Mouse (Mus musculus): ENCODE measurements around the gene Cd151. TPM values are rescaled to one million over a fixed set of nuclear protein-coding genes. Genes with fewer than 3 reads are reported as not detected.

The Cd151 gene
- polyA plus RNA-seq, 1 experiment from 2014 or later = 54.9 TPM

- peak overlapping the region; percentile 51 for H3K4me2 ChIP-seq (ENCODE audit: low read depth, low read length)
- H3K9me3 ChIP-seq (ENCODE audit: control insufficient read depth, low read length) = no peaks in the 10 kb centered on the region
- peaks cover 12% of the 10 kb centered on the region for H3K36me3 ChIP-seq (ENCODE audit: control insufficient read depth, insufficient read depth, low read length)
- H3K9ac ChIP-seq (ENCODE audit: low read depth, low read length) = 0 out of 2 replicates have a peak overlapping the region, but pooled peaks have one; percentile 27
- WGBS = 39% methylated on average over 7 of the region's 10 CpGs
- H3K4me3 ChIP-seq (ENCODE audit: low read depth, low read length) = peak overlapping the region; percentile 25; the same call in 1 of the 2 replicates
- ATAC-seq (ENCODE audit: low read depth) (no peak), DNase-seq (ENCODE audit: low spot score) (no peak)
- no peak overlapping the region for H3K27ac ChIP-seq (replicated peaks; ENCODE audit: low read depth, low read length)
- H3K4me1 ChIP-seq (ENCODE audit: control insufficient read depth, insufficient read depth, low read length) = peaks cover 47% of the 10 kb centered on the region
- peaks cover 56% of the 10 kb centered on the region for H3K27me3 ChIP-seq (replicated peaks; ENCODE audit: control insufficient read depth, insufficient read depth, low read length)
Measured at GRCm38 (mm10) chr7:141465388-141466044, 1.7 kb upstream of the Cd151 start.

GRCm38 (mm10) chr7:141466045-141466394 lies 1.2 kb upstream of the Cd151 start:
- peaks cover 47% of the 10 kb centered on the region for H3K4me1 ChIP-seq (ENCODE audit: control insufficient read depth, insufficient read depth, low read length)
- H3K27ac ChIP-seq (replicated peaks; ENCODE audit: low read depth, low read length) = no peak overlapping the region
- ATAC-seq (ENCODE audit: low read depth) (no peak), DNase-seq (ENCODE audit: low spot score) (no peak)
- peaks cover 17% of the 10 kb centered on the region for H3K36me3 ChIP-seq (ENCODE audit: control insufficient read depth, insufficient read depth, low read length)
- peak overlapping the region; percentile 51; the same call in 1 of the 2 replicates for H3K4me2 ChIP-seq (ENCODE audit: low read depth, low read length)
- H3K9me3 ChIP-seq (ENCODE audit: control insufficient read depth, low read length) = no peaks in the 10 kb centered on the region
- H3K4me3 ChIP-seq (ENCODE audit: low read depth, low read length) = no peak overlapping the region
- H3K9ac ChIP-seq (ENCODE audit: low read depth, low read length) = no peak overlapping the region
- WGBS = 77% methylated on average over 7 of the region's 7 CpGs
- peaks cover 51% of the 10 kb centered on the region for H3K27me3 ChIP-seq (replicated peaks; ENCODE audit: control insufficient read depth, insufficient read depth, low read length)

GRCm38 (mm10) chr7:141466607-141467148 lies 514 bp upstream of the Cd151 start:
- peak overlapping the region; percentile 75 for H3K4me2 ChIP-seq (ENCODE audit: low read depth, low read length)
- no peak for ATAC-seq (ENCODE audit: low read depth)
- 59% methylated on average over 10 of the region's 10 CpGs for WGBS
- H3K9me3 ChIP-seq (ENCODE audit: control insufficient read depth, low read length) = no peaks in the 10 kb centered on the region
- H3K4me3 ChIP-seq (ENCODE audit: low read depth, low read length) = peak overlapping the region; percentile 82
- H3K36me3 ChIP-seq (ENCODE audit: control insufficient read depth, insufficient read depth, low read length) = peaks cover 24% of the 10 kb centered on the region
- peaks cover 45% of the 10 kb centered on the region for H3K27me3 ChIP-seq (replicated peaks; ENCODE audit: control insufficient read depth, insufficient read depth, low read length)
- no peak for DNase-seq (ENCODE audit: low spot score)
- peaks cover 47% of the 10 kb centered on the region for H3K4me1 ChIP-seq (ENCODE audit: control insufficient read depth, insufficient read depth, low read length)
- H3K27ac ChIP-seq (replicated peaks; ENCODE audit: low read depth, low read length) = peak overlapping the region; percentile 91
- H3K9ac ChIP-seq (ENCODE audit: low read depth, low read length) = peak overlapping the region; percentile 86

DNA sequence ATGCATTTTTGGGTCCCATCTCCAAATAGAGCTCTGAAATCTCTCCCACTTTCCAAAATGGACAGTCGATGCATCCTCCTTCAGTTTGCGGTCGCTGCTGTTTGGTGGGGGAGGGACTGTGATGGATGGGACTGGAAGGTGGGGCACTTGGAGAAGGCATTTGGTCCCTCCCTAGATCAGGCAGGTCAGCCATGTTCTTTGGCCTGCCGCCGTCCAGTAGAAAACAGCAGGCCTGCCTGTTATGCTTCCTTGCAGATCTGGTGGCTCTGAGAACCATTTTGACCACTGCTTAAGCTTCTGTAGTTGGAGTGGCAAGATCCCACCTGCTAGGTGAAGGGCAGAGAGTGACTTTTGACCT lies 951 bp downstream of the Cd151 start:
- 16% methylated on average over 5 of the region's 5 CpGs for WGBS
- peaks cover 36% of the 10 kb centered on the region for H3K36me3 ChIP-seq (ENCODE audit: control insufficient read depth, insufficient read depth, low read length)
- ATAC-seq (ENCODE audit: low read depth) (no peak), DNase-seq (ENCODE audit: low spot score) (no peak)
- H3K27ac ChIP-seq (replicated peaks; ENCODE audit: low read depth, low read length) = peak overlapping the region; percentile 91
- peaks cover 43% of the 10 kb centered on the region for H3K4me1 ChIP-seq (ENCODE audit: control insufficient read depth, insufficient read depth, low read length)
- peak overlapping the region; percentile 86 for H3K9ac ChIP-seq (ENCODE audit: low read depth, low read length)
- peaks cover 30% of the 10 kb centered on the region for H3K27me3 ChIP-seq (replicated peaks; ENCODE audit: control insufficient read depth, insufficient read depth, low read length)
- H3K9me3 ChIP-seq (ENCODE audit: control insufficient read depth, low read length) = no peaks in the 10 kb centered on the region
- H3K4me2 ChIP-seq (ENCODE audit: low read depth, low read length) = peak overlapping the region; percentile 75
- peak overlapping the region; percentile 82 for H3K4me3 ChIP-seq (ENCODE audit: low read depth, low read length)

DNA sequence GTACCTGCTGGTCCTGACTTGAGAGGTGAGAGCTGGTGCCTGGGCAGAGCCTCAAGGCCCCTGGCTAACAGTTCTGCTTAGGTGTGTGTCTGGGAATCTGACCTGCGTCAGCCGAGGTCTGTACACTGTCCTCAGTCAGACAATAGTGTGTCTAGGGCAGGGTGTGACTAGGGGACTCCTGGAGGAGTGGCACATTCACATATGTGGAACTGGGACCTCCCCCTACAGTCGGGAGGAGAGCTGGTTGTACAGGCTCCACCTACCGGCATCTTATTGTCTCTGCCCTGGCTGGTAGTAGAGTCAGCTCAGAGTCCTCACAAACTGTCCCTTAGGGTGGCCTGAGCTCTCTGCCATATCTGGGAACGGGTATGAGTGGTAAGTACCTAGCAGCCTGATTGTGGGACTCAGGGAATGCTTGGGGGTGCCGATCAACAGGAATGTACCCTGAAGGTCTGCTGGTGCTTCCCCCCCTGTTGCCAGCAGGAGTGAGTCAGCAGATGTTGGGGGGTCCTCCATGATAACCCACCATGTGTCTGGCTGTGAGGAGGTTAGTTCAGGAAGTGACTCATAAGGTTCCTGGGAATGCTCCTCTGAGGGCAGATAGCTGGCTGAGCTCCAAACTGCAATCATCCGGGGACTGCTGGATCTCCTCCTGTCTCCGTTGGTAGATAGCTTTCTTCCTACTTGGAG lies 1.5 kb downstream of the Cd151 start:
- 8% methylated on average over 8 of the region's 8 CpGs for WGBS
- Histone ChIP-seq H3K27me3 (replicated peaks; ENCODE audit: control insufficient read depth, insufficient read depth, low read length) (peaks cover 25% of the 10 kb centered on the region), H3K9me3 (ENCODE audit: control insufficient read depth, low read length) (no peaks in the 10 kb centered on the region), H3K4me2 (ENCODE audit: low read depth, low read length) (peak overlapping the region; percentile 75), H3K9ac (ENCODE audit: low read depth, low read length) (peak overlapping the region; percentile 86), H3K27ac (replicated peaks; ENCODE audit: low read depth, low read length) (peak overlapping the region; percentile 91), H3K4me1 (ENCODE audit: control insufficient read depth, insufficient read depth, low read length) (peaks cover 46% of the 10 kb centered on the region), H3K4me3 (ENCODE audit: low read depth, low read length) (peak overlapping the region; percentile 82), H3K36me3 (ENCODE audit: control insufficient read depth, insufficient read depth, low read length) (peaks cover 36% of the 10 kb centered on the region)
- DNase-seq (ENCODE audit: low spot score) (peak; percentile 93), ATAC-seq (ENCODE audit: low read depth) (peak; percentile 82)

DNA sequence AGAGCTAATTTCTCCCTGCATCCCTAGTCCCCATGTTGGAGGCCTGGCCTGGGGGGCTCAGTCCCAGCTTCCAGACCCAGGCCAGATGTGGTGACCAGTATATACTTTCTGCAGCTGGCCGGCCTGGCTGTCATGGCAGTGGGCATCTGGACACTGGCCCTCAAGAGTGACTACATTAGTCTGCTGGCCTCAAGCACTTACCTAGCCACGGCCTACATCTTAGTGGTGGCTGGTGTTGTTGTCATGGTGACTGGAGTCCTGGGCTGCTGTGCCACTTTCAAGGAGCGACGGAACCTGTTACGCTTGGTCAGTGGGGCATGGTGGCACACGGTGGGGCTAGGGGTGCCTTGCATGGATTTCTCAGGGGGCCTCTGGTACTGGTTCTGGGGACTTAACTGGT lies 2.2 kb downstream of the Cd151 start:
- peak overlapping the region; percentile 82 for H3K4me3 ChIP-seq (ENCODE audit: low read depth, low read length)
- WGBS = 83% methylated on average over 5 of the region's 6 CpGs
- peak overlapping the region; percentile 91 for H3K27ac ChIP-seq (replicated peaks; ENCODE audit: low read depth, low read length)
- ATAC-seq (ENCODE audit: low read depth) (no peak), DNase-seq (ENCODE audit: low spot score) (no peak)
- peaks cover 52% of the 10 kb centered on the region for H3K4me1 ChIP-seq (ENCODE audit: control insufficient read depth, insufficient read depth, low read length)
- peaks cover 36% of the 10 kb centered on the region for H3K36me3 ChIP-seq (ENCODE audit: control insufficient read depth, insufficient read depth, low read length)
- H3K27me3 ChIP-seq (replicated peaks; ENCODE audit: control insufficient read depth, insufficient read depth, low read length) = peaks cover 18% of the 10 kb centered on the region
- peak overlapping the region; percentile 86 for H3K9ac ChIP-seq (ENCODE audit: low read depth, low read length)
- H3K9me3 ChIP-seq (ENCODE audit: control insufficient read depth, low read length) = no peaks in the 10 kb centered on the region
- H3K4me2 ChIP-seq (ENCODE audit: low read depth, low read length) = peak overlapping the region; percentile 75

- no peak overlapping the region for H3K4me2 ChIP-seq (ENCODE audit: low read depth, low read length)
- peaks cover 45% of the 10 kb centered on the region for H3K4me1 ChIP-seq (ENCODE audit: control insufficient read depth, insufficient read depth, low read length)
Measured at GRCm38 (mm10) chr7:141469901-141470636, 2.9 kb downstream of the Cd151 start.

DNA sequence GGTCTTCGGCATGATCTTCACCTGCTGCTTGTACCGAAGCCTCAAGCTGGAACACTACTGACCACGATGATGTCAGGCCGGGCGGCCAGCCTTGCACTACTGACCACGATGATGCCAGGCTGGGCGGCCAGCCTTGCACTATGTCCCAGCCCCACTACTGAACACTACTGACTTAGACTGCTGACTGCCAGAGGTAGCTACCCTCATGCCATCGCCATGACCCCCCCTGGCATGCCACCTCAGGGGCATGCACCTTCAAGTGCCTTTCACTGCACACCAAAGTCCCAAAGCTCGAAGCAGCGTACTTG lies 3.4 kb downstream of the Cd151 start:
- ATAC-seq (ENCODE audit: low read depth) = no peak
- Histone ChIP-seq H3K4me2 (ENCODE audit: low read depth, low read length) (no peak overlapping the region), H3K9ac (ENCODE audit: low read depth, low read length) (no peak overlapping the region), H3K36me3 (ENCODE audit: control insufficient read depth, insufficient read depth, low read length) (peaks cover 36% of the 10 kb centered on the region), H3K4me3 (ENCODE audit: low read depth, low read length) (no peak overlapping the region), H3K9me3 (ENCODE audit: control insufficient read depth, low read length) (no peaks in the 10 kb centered on the region), H3K4me1 (ENCODE audit: control insufficient read depth, insufficient read depth, low read length) (peaks cover 40% of the 10 kb centered on the region), H3K27ac (replicated peaks; ENCODE audit: low read depth, low read length) (no peak overlapping the region), H3K27me3 (replicated peaks; ENCODE audit: control insufficient read depth, insufficient read depth, low read length) (peaks cover 5% of the 10 kb centered on the region)
- no peak for DNase-seq (ENCODE audit: low spot score)
- WGBS = 97% methylated on average over 9 of the region's 10 CpGs

More at GRCm38 (mm10) chr7:141469901-141470636, 2.9 kb downstream of the Cd151 start:
- Histone ChIP-seq H3K4me3 (ENCODE audit: low read depth, low read length) (no peak overlapping the region), H3K27ac (replicated peaks; ENCODE audit: low read depth, low read length) (no peak overlapping the region), H3K9me3 (ENCODE audit: control insufficient read depth, low read length) (no peaks in the 10 kb centered on the region), H3K9ac (ENCODE audit: low read depth, low read length) (no peak overlapping the region), H3K36me3 (ENCODE audit: control insufficient read depth, insufficient read depth, low read length) (peaks cover 36% of the 10 kb centered on the region), H3K27me3 (replicated peaks; ENCODE audit: control insufficient read depth, insufficient read depth, low read length) (peaks cover 11% of the 10 kb centered on the region)
- DNase-seq (ENCODE audit: low spot score) (no peak), ATAC-seq (ENCODE audit: low read depth) (no peak)
- 90% methylated on average over 16 of the region's 18 CpGs for WGBS
